Mouse (Mus musculus) A20 (cell line): ENCODE results near the gene Dzip3.

Source experiments
- DNase-seq: peaks from one replicate; pipeline ENCODE4 v3.0.0-alpha.2; 2011; ENCODE audit warnings: low read depth, low spot score

Dzip3 gene

DNA sequence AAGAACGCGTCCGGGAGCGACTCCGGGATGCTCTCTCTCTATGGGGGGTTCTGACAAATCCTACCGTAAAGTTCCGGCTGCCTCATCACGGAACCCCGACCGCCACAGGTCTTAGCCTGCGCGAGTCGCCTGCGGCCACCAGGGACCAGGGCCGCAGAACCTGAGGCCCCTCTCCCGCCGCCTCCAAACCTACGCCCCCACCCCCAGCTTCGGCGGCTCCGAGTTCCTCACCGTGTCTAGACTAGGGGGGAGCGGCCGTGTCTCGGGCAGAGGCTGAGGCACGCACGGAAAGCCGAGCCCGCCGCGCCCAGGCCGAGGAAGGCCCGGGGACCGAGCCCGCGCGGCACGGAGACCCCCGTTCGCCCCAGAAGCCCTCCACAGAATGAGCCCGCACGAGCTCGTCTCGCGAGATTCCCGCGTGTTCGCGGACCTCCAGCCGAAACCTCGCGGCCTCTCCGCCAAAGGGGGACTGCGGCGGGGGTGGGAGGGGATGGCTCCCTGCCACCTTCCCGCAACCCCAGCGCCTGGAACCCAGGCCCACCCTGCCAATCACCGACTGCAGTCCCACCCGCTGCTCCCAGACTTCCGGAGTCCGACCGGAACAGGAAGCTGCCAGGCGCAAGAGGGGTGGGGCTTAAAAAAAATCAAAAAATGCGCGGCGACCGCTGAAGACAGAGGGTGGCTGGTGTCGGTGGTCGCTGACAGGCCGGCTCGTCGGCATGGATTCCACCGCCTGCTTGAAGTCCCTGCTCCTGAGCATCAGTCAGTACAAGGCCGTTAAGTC lies at the start of gene Dzip3, which contains the start of gene Cip2a:
Gene Dzip3, minus strand, starts transcription at position 607 of the 784 bp plus-strand sequence.
Gene Cip2a, plus strand, starts transcription at position 627 of the 784 bp plus-strand sequence.
- peak; percentile 95 for DNase-seq

DNA sequence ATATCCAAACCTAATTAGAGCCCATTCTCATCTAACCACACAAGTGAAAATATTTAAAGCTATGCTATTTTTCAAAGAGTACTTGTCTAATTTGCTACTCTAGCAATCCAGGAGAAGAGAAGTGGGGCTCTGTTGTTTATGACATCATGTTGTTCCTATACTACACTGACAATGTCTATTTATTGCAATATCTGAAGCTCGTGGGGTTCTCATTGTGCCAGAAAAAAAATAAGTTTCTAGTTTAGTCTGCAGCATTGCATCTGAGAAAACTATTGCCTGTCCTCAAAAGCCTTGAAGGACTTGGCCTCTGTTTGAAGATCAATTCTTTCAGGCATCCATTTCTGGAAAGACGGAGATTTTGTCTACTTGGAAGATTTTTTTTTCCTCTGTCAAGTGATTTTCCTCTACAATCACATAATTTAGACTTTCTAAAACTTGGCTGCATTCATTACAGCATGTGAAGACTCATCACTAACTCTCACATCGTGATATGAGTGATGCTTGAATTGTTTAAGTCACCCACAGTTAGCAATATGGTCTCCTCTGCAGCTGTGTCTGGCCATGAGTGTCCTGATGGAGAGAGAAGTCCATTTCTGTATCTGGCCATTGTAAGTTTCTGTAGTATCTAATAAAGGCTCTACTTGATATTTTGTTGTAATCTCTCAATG lies 46.7 kb upstream of the Dzip3 start:
- DNase-seq: no peak

DNA sequence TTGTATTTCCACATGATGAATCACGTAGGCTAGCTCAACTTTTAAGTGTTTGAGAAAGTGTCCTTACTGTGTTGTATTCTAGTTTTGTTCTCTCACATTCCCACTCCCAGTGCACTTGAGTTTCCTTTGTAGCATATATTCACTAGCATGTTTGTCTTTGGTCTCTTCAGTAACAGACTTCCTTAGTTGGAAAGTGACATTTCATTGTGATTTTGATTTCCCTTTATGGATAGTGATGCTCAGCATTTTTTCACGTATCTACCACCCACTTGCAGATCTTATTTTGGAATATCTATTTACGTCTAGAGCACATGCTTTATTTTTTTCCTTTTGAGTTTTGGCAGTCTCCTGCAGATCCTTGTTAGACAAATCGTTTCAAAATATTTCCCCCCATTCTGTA lies 43.8 kb upstream of the Dzip3 start:
- DNase-seq: no peak

DNA sequence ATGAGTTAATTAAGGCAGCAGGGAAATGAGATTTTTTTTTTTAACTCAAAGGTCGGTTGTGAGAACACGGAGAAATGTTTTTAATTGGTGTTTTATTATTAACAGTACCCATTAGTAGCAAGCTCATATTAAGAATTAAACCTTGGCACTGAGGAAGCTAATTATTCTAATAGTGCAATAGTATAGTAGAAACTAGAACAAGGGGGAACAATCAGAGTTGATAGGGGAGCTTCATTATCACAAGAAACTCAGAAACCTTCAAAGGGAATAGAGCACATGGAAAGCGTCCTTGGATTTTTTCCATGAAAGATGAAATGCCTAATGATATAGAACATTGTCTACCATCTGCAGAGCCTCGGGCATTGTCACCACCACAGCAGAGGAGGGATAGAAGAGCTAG lies 41.9 kb upstream of the Dzip3 start:
- DNase-seq: no peak

DNA sequence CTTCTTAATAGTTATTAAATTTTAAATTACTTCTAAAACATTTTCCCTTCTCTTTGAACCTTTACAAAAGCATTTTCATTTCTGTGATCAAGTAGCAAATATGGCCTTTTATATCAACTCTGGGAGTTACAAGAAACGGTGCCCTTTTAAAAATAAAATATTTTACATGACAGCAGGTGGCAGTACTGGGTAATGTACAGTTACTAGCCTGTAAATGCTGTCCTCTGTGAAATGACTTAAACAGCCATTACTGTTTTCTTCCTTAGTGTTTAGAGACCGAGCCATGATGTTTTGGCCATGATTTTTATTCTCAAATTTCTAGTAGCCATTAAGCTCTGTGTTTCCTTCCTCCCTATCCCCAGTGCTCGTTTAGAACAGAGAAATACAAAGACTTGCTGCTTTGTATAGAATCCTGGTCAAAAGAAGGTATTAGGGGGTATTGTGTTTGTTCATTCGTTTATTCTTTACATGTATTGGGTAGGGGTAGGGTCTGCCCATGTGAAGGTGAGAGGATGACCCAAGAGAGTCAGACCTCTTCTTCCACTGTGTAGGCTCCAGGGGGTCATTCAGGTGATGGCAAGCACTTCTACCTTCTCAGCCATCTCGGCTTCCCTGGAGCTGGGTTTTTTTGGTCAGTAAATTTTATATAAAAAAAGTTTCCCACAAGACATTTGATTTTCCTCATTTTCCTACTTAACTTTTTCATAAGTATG lies 22.8 kb upstream of the Dzip3 start:
- peak; percentile 34 for DNase-seq

GRCm38 (mm10) chr16:49004151-49004550 lies 10.2 kb upstream of the Dzip3 start:
- DNase-seq: no peak

GRCm38 (mm10) chr16:48994343-48994693 lies 353 bp upstream of the Dzip3 start:
- no peak for DNase-seq

DNA sequence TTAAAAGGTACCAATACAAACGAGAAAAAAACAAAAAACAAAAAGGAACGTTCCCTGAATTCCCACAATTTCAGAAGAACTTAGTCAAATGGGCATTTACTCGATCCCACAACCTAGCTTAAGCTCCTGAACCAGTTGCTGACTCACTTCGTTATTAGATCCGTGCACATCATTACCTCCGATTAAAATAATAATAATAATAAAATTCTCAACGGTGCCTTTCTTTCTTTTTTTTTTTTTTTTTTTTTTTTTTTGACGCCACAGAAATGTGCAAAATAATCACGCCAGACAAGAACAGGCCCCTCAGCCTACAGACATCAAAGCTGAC lies 770 bp downstream of the Dzip3 start:
- DNase-seq: no peak

DNA sequence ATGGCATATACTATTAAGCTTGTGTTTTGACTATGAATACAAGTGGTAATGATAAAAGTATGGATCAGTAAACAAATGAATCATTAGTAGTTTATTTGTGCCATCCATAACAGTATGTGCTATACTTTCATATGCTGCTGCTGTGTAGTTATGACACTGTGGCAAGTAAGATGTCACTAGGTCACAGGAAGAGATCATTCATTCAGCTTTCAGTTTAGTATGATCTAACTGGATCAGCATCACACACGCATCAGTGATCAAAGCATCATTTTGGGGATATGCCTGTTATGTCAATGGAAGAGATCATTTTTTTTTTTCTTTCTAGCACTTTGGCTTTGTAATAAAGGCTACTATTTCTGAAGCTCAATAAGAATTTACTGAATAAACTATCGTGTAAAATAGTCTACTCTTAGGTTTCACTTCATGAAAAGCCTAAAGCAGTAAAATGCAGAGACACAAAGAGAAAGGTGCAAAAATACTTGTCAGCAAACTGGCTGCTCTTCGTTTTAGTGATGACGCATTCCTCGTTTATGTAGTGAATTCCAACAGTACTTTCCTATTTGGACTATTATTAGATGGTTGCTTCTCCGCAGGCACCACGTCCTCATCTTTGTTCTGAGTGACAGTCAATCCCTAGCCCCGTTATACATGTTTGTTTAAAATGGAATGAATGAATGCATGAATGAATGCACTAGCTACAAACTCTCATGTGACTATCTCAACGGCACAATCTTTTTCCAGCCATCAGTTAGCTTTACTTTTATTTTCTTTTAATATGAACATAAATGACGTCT lies 1.3 kb downstream of the Dzip3 start:
- DNase-seq: peak; percentile 59

DNA sequence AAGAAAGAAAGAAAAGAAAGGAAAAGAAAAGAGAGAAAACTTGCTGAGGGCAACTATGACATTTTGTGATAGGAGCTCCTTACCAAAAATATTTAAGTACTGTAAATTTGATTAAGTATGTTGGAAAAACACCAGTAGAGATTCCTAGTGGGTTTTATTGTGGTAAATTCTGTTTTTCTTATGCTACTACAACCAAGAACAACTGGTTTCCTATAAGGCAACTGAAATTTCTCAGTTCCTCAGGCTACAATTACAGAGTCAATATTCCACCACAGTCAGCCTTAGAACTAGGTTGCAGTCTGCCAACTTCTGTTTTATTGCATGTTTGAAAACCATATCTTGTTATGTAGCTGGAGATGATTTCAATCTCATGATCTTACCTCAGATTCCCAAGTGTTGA lies 4.3 kb downstream of the Dzip3 start:
- no peak for DNase-seq

DNA sequence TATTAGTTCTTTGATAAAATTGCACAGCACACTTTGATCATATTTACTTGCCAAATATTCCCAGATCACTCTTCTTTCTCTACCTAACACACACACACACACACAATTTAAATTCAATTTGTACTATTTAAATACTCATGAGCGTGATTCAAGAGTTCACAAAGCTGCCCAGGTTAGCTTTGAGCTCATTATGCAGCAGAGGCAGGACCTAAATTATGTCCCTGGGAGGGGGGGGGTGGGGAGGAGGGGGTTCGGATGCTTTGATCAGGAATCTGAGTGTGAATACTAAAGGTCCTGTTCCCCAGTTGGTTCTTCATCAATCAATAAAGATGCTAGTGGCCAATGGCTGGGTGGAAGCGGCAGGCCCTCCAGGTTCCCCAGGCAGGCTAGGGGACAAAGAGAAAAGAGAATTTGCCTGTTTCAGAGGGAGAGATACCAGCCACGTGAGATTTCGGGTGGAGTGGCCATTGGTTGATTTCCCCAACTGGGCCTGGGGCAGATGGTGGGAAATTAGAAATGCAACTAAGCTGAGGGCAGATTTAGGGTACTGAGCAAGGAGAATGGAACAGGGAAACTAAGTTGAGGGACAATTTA lies 8.8 kb downstream of the Dzip3 start:
- no peak for DNase-seq

- no peak for DNase-seq
These were observed 14.0 kb downstream of the Dzip3 start for GRCm38 (mm10) chr16:48979965-48980364.

DNA sequence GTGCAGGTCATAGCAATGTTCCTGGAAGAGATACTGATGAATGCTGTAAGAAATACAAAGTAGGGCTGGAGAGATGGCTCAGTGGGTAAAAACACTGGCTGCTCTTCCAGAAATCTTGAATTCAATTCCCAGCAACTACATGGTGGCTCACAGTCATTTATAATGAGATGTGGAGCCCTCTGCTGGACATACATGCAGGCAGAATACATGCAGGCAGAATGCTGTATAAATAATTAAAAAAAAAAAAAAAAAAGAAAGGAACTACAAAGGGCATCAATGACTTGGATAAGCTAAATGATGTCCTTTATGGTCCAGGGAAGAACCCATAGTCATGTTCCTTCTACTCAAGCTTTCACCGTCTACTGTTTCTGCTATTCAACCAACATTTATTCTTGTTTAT lies 20.4 kb downstream of the Dzip3 start:
- DNase-seq: peak; percentile 39

DNA sequence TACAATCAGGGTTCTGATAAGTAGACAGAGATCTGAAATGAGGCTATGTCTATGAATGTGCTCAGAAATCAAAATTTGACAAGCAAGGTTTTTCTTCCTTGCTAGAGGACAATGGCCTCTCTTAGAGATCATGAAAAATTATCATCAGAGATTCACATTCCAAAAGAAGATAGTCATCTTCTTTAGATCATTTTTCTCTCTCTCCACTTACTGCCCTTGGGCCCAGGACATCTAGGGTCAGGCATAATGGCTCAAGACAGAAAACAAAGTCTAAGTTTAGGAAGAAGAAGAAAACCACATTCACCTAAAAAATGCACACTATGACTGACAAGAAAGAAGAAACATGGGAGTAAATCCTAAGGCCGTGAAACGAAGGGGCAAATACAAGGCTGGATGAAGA lies 21.0 kb downstream of the Dzip3 start:
- no peak for DNase-seq

GRCm38 (mm10) chr16:48941805-48942204 lies 52.2 kb downstream of the Dzip3 start:
- DNase-seq: peak; percentile 39

DNA sequence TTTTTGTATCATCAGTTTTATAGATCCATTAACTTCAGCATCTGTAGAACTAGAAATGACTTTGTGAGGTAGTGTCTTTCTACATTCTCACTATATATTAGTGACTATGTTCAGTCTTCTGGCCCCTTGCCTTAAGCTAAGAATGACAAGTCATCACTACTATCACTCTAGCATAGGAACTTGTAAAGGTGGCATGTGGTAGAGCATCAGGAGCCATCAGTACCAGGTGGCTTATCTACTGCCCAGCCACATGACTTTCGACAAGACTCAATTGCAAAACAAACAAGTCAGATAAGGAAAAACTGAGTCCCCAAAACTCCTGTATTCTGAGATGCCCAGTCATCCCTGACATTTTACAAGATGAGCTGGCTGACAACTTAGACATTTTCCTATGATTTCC lies 70.2 kb downstream of the Dzip3 start:
- DNase-seq: no peak

GRCm38 (mm10) chr16:48913206-48913605 lies 80.8 kb downstream of the Dzip3 start:
- no peak for DNase-seq

GRCm38 (mm10) chr16:48911184-48911583 lies 82.8 kb downstream of the Dzip3 start:
- DNase-seq: no peak

- DNase-seq: no peak
These were observed 94.1 kb downstream of the Dzip3 start for GRCm38 (mm10) chr16:48899868-48900267.

GRCm38 (mm10) chr16:48890733-48891132 lies 103.2 kb downstream of the Dzip3 start:
- DNase-seq: no peak
